Mouse (Mus musculus): ENCODE measurements at regions not wholly inside any gene's neighbourhood (a gene's known extent, or its start where the extent isn't known, plus 50 kb on each side); places are given as distances from the start of the nearest gene placed in this dataset.

DNA sequence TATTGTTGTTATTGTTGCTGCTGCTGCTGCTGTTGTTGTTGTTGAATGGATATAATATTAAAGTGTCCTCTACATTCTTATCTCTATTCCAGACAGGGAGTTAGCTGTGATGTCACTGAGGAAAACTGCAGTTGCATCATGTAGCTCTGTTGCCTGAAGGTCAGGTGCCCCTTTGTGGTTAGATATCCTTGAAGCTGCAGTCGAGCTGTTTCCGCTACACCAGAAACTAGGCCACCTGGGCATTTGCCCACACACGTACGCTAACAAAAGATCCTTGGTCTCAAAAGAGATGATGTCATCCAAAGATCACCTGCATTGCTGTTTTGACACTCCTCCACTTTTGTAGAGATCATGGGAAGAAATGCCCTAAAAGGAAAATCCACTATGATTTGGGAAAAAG, 66.0 kb upstream of the Gm26657 start:
- TF ChIP-seq CTCF (IDR thresholded peaks at IDR 0.05; ENCODE audit: low read depth) (no peak), EP300 (optimal IDR thresholded peaks at IDR 0.05) (no peak)

All from stomach, postnatal 0 days (tissue).